Mouse (Mus musculus) heart, embryonic 11.5 days (tissue): ENCODE results near the gene Nsa2. TPM values are rescaled to one million over a fixed set of nuclear protein-coding genes. Genes with fewer than 3 reads are reported as not detected.

Source experiments
- ATAC-seq: fragments of 200-750 bp; cut with Nextera tagmentation; replicated peaks from 2 replicates; pipeline ENCODE4 v1.8.0; 2017; ENCODE audit warnings: moderate library complexity; ENCODE audit not compliant: insufficient number of reproducible peaks, low FRiP score, low TSS enrichment
- H3K27ac ChIP-seq: fragments of 300-500 bp; sonication (generic); 2 replicates; pipeline ENCODE4 v1.5.1; 2014; ENCODE audit warnings: mild to moderate bottlenecking, low read depth, low read length
- H3K27me3 ChIP-seq: fragments of 300-500 bp; sonication (generic); 2 replicates; pipeline ENCODE4 v1.6.1; 2014; ENCODE audit warnings: mild to moderate bottlenecking, low read length, mixed read lengths; ENCODE audit not compliant: control insufficient read depth, insufficient read depth
- H3K36me3 ChIP-seq: fragments of 300-500 bp; sonication (generic); 2 replicates; pipeline ENCODE4 v1.6.1; 2014; ENCODE audit warnings: mild to moderate bottlenecking, low read length, moderate library complexity, mixed read lengths; ENCODE audit not compliant: control insufficient read depth, insufficient read depth
- H3K4me1 ChIP-seq: fragments of 300-500 bp; sonication (generic); 2 replicates; pipeline ENCODE4 v1.6.1; 2014; ENCODE audit warnings: low read length; ENCODE audit not compliant: control insufficient read depth, insufficient read depth
- H3K4me2 ChIP-seq: fragments of 300-500 bp; sonication (generic); 2 replicates; pipeline ENCODE4 v1.6.1; 2014; ENCODE audit warnings: mild to moderate bottlenecking, moderate library complexity
- H3K4me3 ChIP-seq: fragments of 300-500 bp; sonication (generic); 2 replicates; pipeline ENCODE4 v1.5.1; 2014; ENCODE audit warnings: low read depth, low read length
- H3K9ac ChIP-seq: fragments of 300-500 bp; sonication (generic); 2 replicates; pipeline ENCODE4 v1.6.1; 2014; ENCODE audit warnings: mild to moderate bottlenecking, low read depth, low read length, moderate library complexity
- H3K9me3 ChIP-seq: fragments of 300-500 bp; sonication (generic); replicated peaks from 2 replicates; pipeline ENCODE4 v1.6.1; 2016; ENCODE audit warnings: low read length; ENCODE audit not compliant: control insufficient read depth
- WGBS: fragments of 180-500 bp; shearing (Covaris S2); extraction: QIAGEN DNeasy Blood & Tissue Kit; methylation state at CpG from one replicate; pipeline ENCODE4 v1.1.7; 2014; ENCODE audit not compliant: insufficient replicate concordance; 5-methylcytosine and 5-hydroxymethylcytosine counted together
- polyA plus RNA-seq: library from polyadenylated mRNA; unstranded; fragments of >200 nt; fragmentation: Nextera tagmentation; extraction: Ambion mirVana; gene quantifications from 2 replicates; pipeline ENCODE4 v1.2.1, GENCODE M21; 2014

The Nsa2 gene
- polyA plus RNA-seq, 1 experiment from 2014 or later: 64.5 TPM

DNA sequence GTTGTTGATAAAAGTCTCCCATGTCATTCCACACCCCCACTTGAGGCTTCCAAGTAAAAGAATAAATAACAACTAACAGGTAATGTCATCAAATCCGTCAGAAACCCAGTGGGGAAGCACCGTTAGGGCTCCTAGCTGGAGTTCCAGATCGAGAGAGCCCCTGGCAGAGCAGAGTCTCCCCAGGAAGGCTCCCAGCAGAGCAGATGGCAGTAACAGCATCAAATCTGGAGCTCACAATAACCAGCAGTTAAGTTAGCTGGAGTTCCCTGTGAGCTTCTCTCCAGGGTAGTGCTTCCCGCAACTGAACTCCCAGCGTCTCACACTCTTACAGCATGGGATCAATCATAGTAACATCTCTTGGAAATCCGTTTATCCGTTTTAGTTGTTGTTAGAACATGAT lies 32.7 kb downstream of the Nsa2 start:
- H3K4me3 ChIP-seq: no peak overlapping the region
- no peaks in the 10 kb centered on the region for H3K27me3 ChIP-seq
- H3K27ac ChIP-seq: no peak overlapping the region
- H3K4me2 ChIP-seq: no peak overlapping the region
- ATAC-seq: no peak
- whole genome bisulfite sequencing: 63% methylated on average over 7 of the region's 7 CpGs
- no peak overlapping the region for H3K9ac ChIP-seq
- H3K9me3 ChIP-seq: no peaks in the 10 kb centered on the region
- H3K36me3 ChIP-seq: peaks cover 4% of the 10 kb centered on the region; the same call in 1 of the 2 replicates
- H3K4me1 ChIP-seq: no peaks in the 10 kb centered on the region

DNA sequence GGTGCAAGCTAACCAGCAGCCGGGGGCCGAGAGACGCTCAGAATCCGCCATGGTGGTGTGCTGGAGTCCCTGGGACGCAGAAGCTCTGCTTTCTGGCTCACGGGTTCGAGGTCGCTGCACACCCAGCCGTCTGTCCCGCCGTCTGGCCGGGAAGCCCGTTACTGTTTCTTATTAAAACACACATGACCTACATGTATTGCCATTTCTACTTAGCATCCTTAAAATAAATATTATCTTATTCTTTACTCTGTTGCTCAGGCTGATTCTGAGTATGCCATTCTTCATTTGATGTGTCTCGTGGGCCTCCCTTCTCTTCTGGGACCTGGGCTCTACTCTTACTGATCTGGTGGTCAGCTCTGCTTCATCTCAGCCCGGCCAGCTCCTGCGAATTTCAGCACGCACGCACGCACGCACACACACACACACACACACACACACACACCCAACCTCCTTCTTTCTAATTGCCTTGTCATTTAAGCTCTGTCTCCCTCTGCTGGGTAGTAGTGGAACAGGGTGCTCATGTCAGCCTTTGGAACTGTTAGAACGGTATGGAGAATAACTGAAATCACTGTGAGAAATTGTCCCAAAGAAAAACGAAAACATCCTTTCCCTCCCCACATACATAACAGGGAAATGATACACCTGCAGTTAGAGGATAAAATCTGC lies 38.4 kb downstream of the Nsa2 start, which contains the start of gene Gm6169:
Gm6169 (minus strand) TSS at position 51 of the 666 bp plus-strand sequence.
- Histone ChIP-seq H3K27me3 (no peaks in the 10 kb centered on the region), H3K4me3 (no peak within 1 kb of the TSS), H3K9me3 (no peaks in the 10 kb centered on the region), H3K9ac (no peak within 1 kb of the TSS), H3K4me1 (no peaks in the 10 kb centered on the region), H3K36me3 (no peaks in the 10 kb centered on the region), H3K27ac (no peak within 1 kb of the TSS), H3K4me2 (no peak within 1 kb of the TSS)
- 82% methylated on average over 22 of the region's 22 CpGs for WGBS
- no peak for ATAC-seq

DNA sequence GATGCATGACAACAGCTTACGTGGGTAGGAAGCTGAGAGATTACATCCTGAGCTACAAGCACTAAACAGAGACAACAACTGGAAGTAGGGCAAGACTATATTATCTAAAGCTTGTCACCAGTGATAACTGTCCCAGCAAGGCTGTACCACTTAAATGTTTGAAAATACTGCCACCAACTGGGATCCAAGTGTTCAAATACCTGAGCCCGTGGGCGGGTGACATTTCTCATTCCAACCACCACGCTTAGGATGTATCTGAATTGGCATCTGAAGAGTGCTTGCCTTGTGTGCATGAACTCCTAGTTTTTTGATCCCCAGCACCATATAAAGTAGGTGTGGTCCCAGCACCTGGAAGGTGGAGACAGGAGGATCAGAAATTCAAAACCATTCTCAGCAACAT lies 42.0 kb downstream of the Nsa2 start:
- Histone ChIP-seq H3K9me3 (no peaks in the 10 kb centered on the region), H3K9ac (no peak overlapping the region), H3K4me1 (no peaks in the 10 kb centered on the region), H3K27ac (no peak overlapping the region), H3K36me3 (no peaks in the 10 kb centered on the region), H3K4me3 (no peak overlapping the region), H3K4me2 (no peak overlapping the region), H3K27me3 (no peaks in the 10 kb centered on the region)
- 60% methylated on average over 4 of the region's 4 CpGs for WGBS
- no peak for ATAC-seq

DNA sequence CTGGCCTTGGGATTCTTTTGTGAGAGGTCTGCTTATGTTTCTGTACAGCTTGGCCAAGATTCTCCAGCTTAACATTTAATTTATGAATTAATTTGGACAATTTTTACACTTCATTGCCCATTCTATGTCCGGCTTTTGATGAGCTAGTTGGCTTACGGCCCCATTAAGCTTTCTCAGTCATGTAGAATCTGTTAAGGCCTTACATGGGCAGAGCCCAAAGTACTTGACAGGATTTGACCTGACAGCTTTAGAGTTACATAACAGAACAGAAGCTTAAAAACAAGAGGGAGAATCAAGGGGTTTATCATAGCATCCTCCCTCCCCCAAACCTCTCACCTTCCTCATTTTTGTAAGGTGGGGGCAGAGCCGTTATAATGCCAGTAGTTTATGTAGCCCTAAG lies 49.6 kb downstream of the Nsa2 start:
- Histone ChIP-seq H3K27ac (no peak overlapping the region), H3K4me3 (no peak overlapping the region), H3K4me1 (no peaks in the 10 kb centered on the region), H3K9ac (no peak overlapping the region), H3K36me3 (no peaks in the 10 kb centered on the region), H3K27me3 (no peaks in the 10 kb centered on the region), H3K4me2 (no peak overlapping the region), H3K9me3 (no peaks in the 10 kb centered on the region)
- WGBS: 94% methylated on average over 3 of the region's 3 CpGs
- ATAC-seq: no peak

DNA sequence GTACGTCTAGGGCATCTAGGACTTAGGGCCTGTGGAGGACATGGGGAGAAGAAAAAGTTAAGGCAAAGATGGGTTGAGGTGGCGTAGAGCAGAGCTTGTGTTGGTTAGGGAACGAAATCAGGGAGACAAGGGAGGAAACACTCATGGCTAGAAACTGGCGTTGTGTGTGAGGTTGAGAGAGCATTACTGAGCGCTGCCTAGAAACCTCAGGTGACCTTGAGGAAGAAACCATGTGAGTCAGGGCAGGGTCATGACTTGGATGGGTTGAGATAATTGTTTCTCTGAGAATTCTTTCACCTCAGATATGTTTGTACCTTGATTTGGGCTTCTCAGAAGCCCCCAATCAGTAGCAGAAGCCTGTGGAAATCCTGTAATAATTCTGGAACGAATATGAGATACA lies 50.3 kb downstream of the Nsa2 start:
- Histone ChIP-seq H3K27me3 (no peaks in the 10 kb centered on the region), H3K9me3 (no peaks in the 10 kb centered on the region), H3K4me3 (no peak overlapping the region), H3K9ac (no peak overlapping the region), H3K27ac (no peak overlapping the region), H3K4me1 (no peaks in the 10 kb centered on the region), H3K36me3 (no peaks in the 10 kb centered on the region), H3K4me2 (no peak overlapping the region)
- 87% methylated on average over 6 of the region's 6 CpGs for WGBS
- ATAC-seq: no peak

DNA sequence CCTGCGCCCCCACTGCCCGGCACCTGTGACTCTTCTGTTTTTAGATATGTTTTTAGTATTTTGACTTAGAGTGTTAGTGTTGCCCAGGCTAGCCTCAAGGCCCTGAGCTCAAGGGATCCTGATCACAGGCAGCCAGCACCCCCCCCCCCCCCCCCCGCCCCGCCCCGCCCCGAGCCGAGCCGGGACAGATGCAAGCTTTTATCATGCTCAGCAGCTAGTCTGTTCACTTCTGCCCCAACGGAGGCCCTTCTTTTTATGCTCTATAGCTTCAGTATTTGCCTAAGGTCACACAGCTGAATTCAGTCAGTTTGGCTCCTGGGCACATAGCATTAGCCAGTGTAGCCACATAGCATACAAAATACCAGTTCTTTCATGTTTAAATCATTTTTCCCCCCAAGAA lies 51.4 kb downstream of the Nsa2 start:
- Histone ChIP-seq H3K4me2 (no peak overlapping the region), H3K9me3 (no peaks in the 10 kb centered on the region), H3K27ac (no peak overlapping the region), H3K27me3 (no peaks in the 10 kb centered on the region), H3K9ac (no peak overlapping the region), H3K4me1 (no peaks in the 10 kb centered on the region), H3K36me3 (no peaks in the 10 kb centered on the region), H3K4me3 (no peak overlapping the region)
- ATAC-seq: peak; percentile 57; the same call in 1 of the 2 replicates
- 70% methylated on average over 8 of the region's 9 CpGs for WGBS

DNA sequence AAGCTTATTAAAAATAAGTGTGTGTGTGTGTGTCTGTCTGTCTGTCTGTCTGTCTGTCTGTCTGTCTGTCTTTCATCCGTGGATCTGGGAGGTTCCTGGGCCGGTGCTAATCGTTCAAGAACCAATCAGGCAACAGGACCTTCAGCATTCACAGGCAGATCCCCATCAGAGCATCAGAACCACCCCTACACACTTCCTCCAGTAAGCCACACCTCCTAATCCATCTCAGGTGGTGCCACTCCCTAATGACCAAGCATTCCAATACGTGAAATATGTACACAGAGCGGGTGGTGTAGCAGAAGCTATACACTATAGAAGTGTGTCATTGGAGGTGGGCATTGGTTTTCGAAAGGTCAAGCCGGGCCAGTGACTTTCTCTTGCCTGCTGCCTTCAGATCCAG lies 55.3 kb downstream of the Nsa2 start:
- WGBS: 88% methylated on average over 7 of the region's 7 CpGs
- no peak for ATAC-seq

DNA sequence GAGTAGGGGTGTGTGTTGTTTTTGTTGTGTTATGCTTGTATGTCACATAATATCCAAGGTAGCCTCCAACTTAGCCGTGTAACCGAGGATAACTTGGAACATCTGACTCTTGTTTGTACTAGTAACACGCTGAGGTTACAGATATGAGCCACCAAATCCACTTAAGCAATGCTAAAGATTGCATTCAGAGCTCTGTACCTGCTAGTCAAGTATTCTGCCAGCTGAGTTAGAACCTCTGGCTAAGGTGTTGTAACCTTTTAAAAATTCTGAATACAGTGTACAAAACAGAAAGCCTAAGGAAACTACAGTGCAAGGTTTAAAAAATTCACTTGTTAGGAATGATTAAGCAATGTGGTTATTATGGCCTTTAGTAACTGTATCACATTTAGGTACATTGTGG lies 57.1 kb downstream of the Nsa2 start:
- WGBS: 85% methylated on average over 3 of the region's 3 CpGs
- H3K9ac ChIP-seq: no peak overlapping the region
- ATAC-seq: no peak
- no peak overlapping the region for H3K27ac ChIP-seq
- no peaks in the 10 kb centered on the region for H3K4me1 ChIP-seq
- no peaks in the 10 kb centered on the region for H3K27me3 ChIP-seq
- no peak overlapping the region for H3K4me2 ChIP-seq
- no peak overlapping the region for H3K4me3 ChIP-seq
- no peaks in the 10 kb centered on the region for H3K9me3 ChIP-seq
- H3K36me3 ChIP-seq: no peaks in the 10 kb centered on the region

More for the DNA sequence above, 55.3 kb downstream of the Nsa2 start:
- no peak overlapping the region for H3K9ac ChIP-seq
- H3K27ac ChIP-seq: no peak overlapping the region
- H3K4me1 ChIP-seq: no peaks in the 10 kb centered on the region
- no peaks in the 10 kb centered on the region for H3K36me3 ChIP-seq
- no peak overlapping the region for H3K4me3 ChIP-seq
- no peak overlapping the region for H3K4me2 ChIP-seq
- no peaks in the 10 kb centered on the region for H3K9me3 ChIP-seq
- no peaks in the 10 kb centered on the region for H3K27me3 ChIP-seq

DNA sequence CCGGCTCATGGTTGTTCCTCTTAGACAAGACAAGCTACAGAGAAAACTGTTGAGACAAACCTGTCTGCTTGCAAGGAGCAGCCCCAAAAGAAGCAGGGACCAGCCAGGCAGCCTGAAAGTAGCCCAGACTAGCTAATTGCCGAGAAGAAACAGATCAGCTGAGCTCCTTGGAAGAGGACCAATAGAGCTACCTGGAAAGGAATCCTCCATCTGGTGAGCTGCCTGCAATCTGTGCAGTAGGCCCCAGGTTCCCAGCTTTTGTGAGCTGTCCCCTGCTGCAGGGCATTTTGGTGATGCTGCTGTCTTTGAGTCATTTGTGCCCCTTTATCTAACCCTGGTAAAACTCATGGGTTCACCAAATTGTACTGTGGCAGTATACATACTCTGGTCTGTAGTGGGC lies 57.5 kb downstream of the Nsa2 start:
- no peaks in the 10 kb centered on the region for H3K27me3 ChIP-seq
- no peak overlapping the region for H3K9ac ChIP-seq
- H3K27ac ChIP-seq: no peak overlapping the region
- no peak overlapping the region for H3K4me2 ChIP-seq
- 74% methylated on average over 2 of the region's 2 CpGs for WGBS
- no peak overlapping the region for H3K4me3 ChIP-seq
- no peaks in the 10 kb centered on the region for H3K9me3 ChIP-seq
- H3K36me3 ChIP-seq: no peaks in the 10 kb centered on the region
- H3K4me1 ChIP-seq: no peaks in the 10 kb centered on the region
- ATAC-seq: no peak
